Mouse (Mus musculus) embryonic facial prominence, embryonic 12.5 days (tissue): ENCODE measurements around the gene Piwil1. TPM values are rescaled to one million over a fixed set of nuclear protein-coding genes. Genes with fewer than 3 reads are reported as not detected.
A peak's percentile ranks its signal among the peaks of the same experiment; 100 is the strongest.

Source experiments
- ATAC-seq: fragments of 200-750 bp; cut with Nextera tagmentation; 2 replicates; pipeline ENCODE4 v1.8.0; 2017; ENCODE audit not compliant: insufficient number of reproducible peaks, insufficient read depth, low FRiP score, low TSS enrichment
- H3K27ac ChIP-seq: fragments of 300-500 bp; sonication (generic); 2 replicates; pipeline ENCODE4 v1.5.1; 2016; ENCODE audit warnings: mild to moderate bottlenecking
- H3K27me3 ChIP-seq: fragments of 300-500 bp; sonication (generic); 2 replicates; pipeline ENCODE4 v1.6.1; 2016; ENCODE audit warnings: mild to moderate bottlenecking, moderate library complexity
- H3K36me3 ChIP-seq: fragments of 300-500 bp; sonication (generic); 2 replicates; pipeline ENCODE4 v1.6.1; 2016; ENCODE audit warnings: mild to moderate bottlenecking
- H3K4me1 ChIP-seq: fragments of 300-500 bp; sonication (generic); 2 replicates; pipeline ENCODE4 v1.6.1; 2016
- H3K4me2 ChIP-seq: fragments of 300-500 bp; sonication (generic); replicated peaks from 2 replicates; pipeline ENCODE4 v1.6.1; 2016; ENCODE audit warnings: mild to moderate bottlenecking, moderate library complexity
- H3K4me3 ChIP-seq: fragments of 300-500 bp; sonication (generic); 2 replicates; pipeline ENCODE4 v1.5.1; 2016; ENCODE audit warnings: mild to moderate bottlenecking
- H3K9ac ChIP-seq: fragments of 300-500 bp; sonication (generic); 2 replicates; pipeline ENCODE4 v1.6.1; 2016; ENCODE audit warnings: mild to moderate bottlenecking, moderate library complexity
- H3K9me3 ChIP-seq: fragments of 300-500 bp; sonication (generic); 2 replicates; pipeline ENCODE4 v1.6.1; 2016; ENCODE audit warnings: mild to moderate bottlenecking, moderate library complexity
- WGBS: fragments of 180-500 bp; shearing (Covaris S2); methylation state at CpG from one replicate; pipeline ENCODE4 v1.1.7; 2016; 5-methylcytosine and 5-hydroxymethylcytosine counted together
- polyA plus RNA-seq: library from polyadenylated mRNA; unstranded; fragments of >200 nt; fragmentation: Nextera tagmentation; extraction: Ambion mirVana; gene quantifications from 2 replicates; pipeline ENCODE4 v1.2.1, GENCODE M21; 2016

The Piwil1 gene
- polyA plus RNA-seq, 1 experiment from 2014 or later = 0.15 TPM

GRCm38 (mm10) chr5:128684621-128685020 is 17.7 kb upstream of the Piwil1 start:
- Histone ChIP-seq H3K4me2 (peak overlapping the region; percentile 28), H3K9me3 (peaks cover 6% of the 10 kb centered on the region), H3K36me3 (no peaks in the 10 kb centered on the region), H3K4me1 (peaks cover 4% of the 10 kb centered on the region; the same call in 1 of the 2 replicates), H3K4me3 (no peak overlapping the region), H3K9ac (no peak overlapping the region), H3K27me3 (peaks cover 2% of the 10 kb centered on the region; the same call in 1 of the 2 replicates), H3K27ac (no peak overlapping the region)
- peak; percentile 60; the same call in 1 of the 2 replicates for ATAC-seq
- WGBS = 14% methylated on average over 15 of the region's 15 CpGs

- H3K36me3 ChIP-seq = no peaks in the 10 kb centered on the region
- 83% methylated on average over 5 of the region's 5 CpGs for WGBS
- no peak for ATAC-seq
- no peak overlapping the region for H3K27ac ChIP-seq
- peaks cover 4% of the 10 kb centered on the region; the same call in 1 of the 2 replicates for H3K4me1 ChIP-seq
- no peak overlapping the region for H3K9ac ChIP-seq
- no peak overlapping the region for H3K4me2 ChIP-seq
- H3K9me3 ChIP-seq = peaks cover 6% of the 10 kb centered on the region
- peaks cover 2% of the 10 kb centered on the region; the same call in 1 of the 2 replicates for H3K27me3 ChIP-seq
- H3K4me3 ChIP-seq = no peak overlapping the region
These were observed 15.2 kb upstream of the Piwil1 start for GRCm38 (mm10) chr5:128687139-128687538.

DNA sequence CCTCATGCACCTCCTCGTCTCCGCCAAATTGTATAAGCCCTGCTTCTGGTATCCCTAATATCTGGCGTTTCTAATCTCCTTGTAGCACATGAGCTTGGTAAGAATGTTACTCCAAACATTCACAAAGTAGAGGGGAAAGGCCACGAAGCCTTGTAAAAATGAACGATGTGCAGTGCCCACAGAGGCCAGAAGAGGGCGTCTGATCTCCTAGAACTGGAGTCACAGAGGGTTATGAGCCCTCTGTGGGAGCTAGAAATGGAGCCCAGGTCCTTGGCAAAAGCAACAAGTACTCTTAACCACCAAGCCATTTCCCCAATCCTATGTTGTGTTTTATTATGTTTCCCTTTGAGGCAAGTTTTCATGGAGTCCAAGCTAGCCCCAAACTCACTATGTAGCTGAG is 8.2 kb upstream of the Piwil1 start:
- peaks cover 8% of the 10 kb centered on the region; the same call in 1 of the 2 replicates for H3K4me1 ChIP-seq
- H3K9me3 ChIP-seq = no peaks in the 10 kb centered on the region
- WGBS = 67% methylated on average over 6 of the region's 6 CpGs
- no peaks in the 10 kb centered on the region for H3K27me3 ChIP-seq
- H3K36me3 ChIP-seq = no peaks in the 10 kb centered on the region
- H3K9ac ChIP-seq = no peak overlapping the region
- H3K4me2 ChIP-seq = no peak overlapping the region
- ATAC-seq = no peak
- no peak overlapping the region for H3K4me3 ChIP-seq
- no peak overlapping the region for H3K27ac ChIP-seq

GRCm38 (mm10) chr5:128694611-128695325 is 7.6 kb upstream of the Piwil1 start:
- Histone ChIP-seq H3K36me3 (no peaks in the 10 kb centered on the region), H3K4me1 (peaks cover 8% of the 10 kb centered on the region; the same call in 1 of the 2 replicates), H3K9me3 (no peaks in the 10 kb centered on the region), H3K4me2 (0 out of 2 replicates have a peak overlapping the region, but pooled peaks have one; percentile 2), H3K27ac (no peak overlapping the region), H3K4me3 (no peak overlapping the region), H3K27me3 (no peaks in the 10 kb centered on the region), H3K9ac (no peak overlapping the region)
- 49% methylated on average over 18 of the region's 18 CpGs for WGBS
- ATAC-seq = no peak

DNA sequence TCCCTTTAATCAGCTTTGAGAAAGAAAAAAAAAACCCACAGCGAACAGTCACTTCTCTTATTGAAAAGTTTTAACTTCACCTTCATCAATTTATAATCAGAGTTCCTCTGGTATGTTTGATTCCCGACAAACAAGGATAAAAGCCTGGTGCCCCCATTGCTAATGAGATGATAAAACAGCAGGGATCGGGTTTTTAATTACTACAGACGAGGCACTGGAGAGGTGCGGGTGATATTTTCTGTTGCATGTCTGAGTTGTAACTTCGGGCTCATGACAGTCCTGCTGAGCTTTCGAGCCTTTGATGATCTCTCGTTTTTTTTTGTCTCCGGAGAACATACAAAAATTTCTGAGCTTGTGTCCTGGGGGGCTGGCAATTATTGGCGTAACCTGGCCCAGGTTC is 5.5 kb upstream of the Piwil1 start:
- Histone ChIP-seq H3K4me2 (0 out of 2 replicates have a peak overlapping the region, but pooled peaks have one; percentile 16), H3K9ac (no peak overlapping the region), H3K27me3 (no peaks in the 10 kb centered on the region), H3K4me1 (peaks cover 8% of the 10 kb centered on the region; the same call in 1 of the 2 replicates), H3K9me3 (no peaks in the 10 kb centered on the region), H3K27ac (no peak overlapping the region), H3K36me3 (no peaks in the 10 kb centered on the region), H3K4me3 (no peak overlapping the region)
- ATAC-seq = no peak
- 44% methylated on average over 10 of the region's 10 CpGs for WGBS

- no peak overlapping the region for H3K9ac ChIP-seq
- WGBS = 44% methylated on average over 11 of the region's 11 CpGs
These were observed 1.6 kb upstream of the Piwil1 start for GRCm38 (mm10) chr5:128700716-128701115.

DNA sequence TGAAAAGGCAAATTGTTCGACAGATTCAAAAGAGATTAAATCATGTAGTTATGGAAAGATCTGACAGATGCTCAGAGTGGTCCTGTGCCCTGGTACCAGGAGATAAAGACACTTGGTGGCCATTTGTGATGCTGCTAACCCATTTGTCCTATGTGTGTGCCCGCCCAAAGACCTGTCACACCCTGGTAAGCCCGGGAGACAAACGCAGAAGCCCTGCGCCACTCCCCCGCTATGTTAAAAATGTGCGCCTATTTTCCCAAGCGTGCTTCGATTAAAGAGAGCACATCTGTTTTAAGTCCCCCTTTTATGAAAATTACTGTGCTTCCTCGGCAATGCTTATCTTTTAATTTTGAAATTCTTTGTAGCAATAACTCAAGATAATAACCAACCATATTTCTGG is 1.4 kb downstream of the Piwil1 start:
- 16% methylated on average over 10 of the region's 10 CpGs for WGBS
- Histone ChIP-seq H3K27ac (no peak overlapping the region), H3K9ac (no peak overlapping the region), H3K4me2 (peak overlapping the region; percentile 39), H3K36me3 (no peaks in the 10 kb centered on the region), H3K4me3 (no peak overlapping the region), H3K27me3 (no peaks in the 10 kb centered on the region), H3K4me1 (peaks cover 11% of the 10 kb centered on the region), H3K9me3 (peaks cover 6% of the 10 kb centered on the region; the same call in 1 of the 2 replicates)
- no peak for ATAC-seq

More at GRCm38 (mm10) chr5:128700716-128701115, 1.6 kb upstream of the Piwil1 start:
- no peaks in the 10 kb centered on the region for H3K36me3 ChIP-seq
- no peak overlapping the region for H3K27ac ChIP-seq
- no peak overlapping the region for H3K4me2 ChIP-seq
- H3K27me3 ChIP-seq = no peaks in the 10 kb centered on the region
- H3K9me3 ChIP-seq = no peaks in the 10 kb centered on the region
- ATAC-seq = no peak
- H3K4me1 ChIP-seq = peaks cover 15% of the 10 kb centered on the region
- no peak overlapping the region for H3K4me3 ChIP-seq

DNA sequence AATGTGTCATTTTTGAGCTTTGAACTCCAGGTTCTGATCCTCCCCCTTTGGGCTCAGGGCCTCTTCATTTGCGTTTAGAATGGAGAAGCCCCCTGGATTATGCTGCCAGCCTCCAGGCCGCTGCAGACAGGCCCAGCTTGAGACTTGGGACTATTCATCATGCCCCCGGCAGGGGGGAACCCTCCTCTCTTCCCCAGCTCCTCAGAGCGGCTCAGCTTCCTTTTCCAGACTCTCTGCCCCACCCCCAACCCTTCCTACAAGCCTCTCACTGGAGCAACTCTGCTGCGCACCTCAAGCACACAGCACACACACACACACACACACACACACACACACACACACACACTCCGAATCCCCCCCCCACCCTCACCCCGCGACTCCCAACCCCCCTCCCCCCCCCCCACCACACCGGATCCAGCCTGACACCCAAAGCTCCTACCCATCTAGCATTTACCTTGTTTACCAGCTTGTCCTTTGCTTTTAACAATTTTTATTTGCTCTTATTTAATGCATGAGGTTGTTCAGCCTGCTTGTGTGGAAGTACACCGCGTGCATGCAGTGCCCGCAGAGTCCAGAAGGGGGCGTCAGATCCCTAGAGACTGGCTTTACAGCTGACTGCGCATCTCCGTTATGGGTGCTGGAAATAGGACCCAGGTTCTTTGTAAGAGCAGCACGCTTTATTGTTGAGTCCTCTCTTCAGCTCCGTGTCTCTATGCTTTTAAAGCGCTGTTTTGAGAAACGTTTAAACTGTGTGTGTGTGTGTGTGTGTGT is 2.0 kb downstream of the Piwil1 start:
- 0 out of 2 replicates have a peak, but pooled peaks have one; percentile 59 for ATAC-seq
- H3K9me3 ChIP-seq = peaks cover 6% of the 10 kb centered on the region; the same call in 1 of the 2 replicates
- no peak overlapping the region for H3K4me3 ChIP-seq
- no peaks in the 10 kb centered on the region for H3K27me3 ChIP-seq
- no peaks in the 10 kb centered on the region for H3K36me3 ChIP-seq
- H3K4me2 ChIP-seq = peak overlapping the region; percentile 39
- no peak overlapping the region for H3K9ac ChIP-seq
- H3K4me1 ChIP-seq = peaks cover 11% of the 10 kb centered on the region
- WGBS = 34% methylated on average over 19 of the region's 19 CpGs
- peak overlapping the region; percentile 54; the same call in 1 of the 2 replicates for H3K27ac ChIP-seq

DNA sequence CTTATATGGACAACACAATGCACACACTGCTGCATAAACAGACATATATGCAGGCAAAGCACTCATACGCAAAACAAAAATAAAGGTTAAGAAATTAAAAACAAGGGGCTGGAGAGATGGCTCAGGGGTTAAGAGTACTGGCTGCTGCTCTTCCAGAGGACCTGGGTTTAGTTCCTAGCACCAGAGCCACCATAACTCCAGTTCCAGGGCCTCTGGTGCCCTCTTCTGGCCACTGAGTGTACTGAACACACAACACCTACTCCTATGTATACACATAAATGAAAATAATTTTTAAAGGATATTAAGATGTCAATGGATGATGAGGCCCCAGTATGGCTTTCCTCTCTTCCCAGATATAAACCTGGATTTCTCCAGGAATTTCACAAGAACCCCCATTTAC is 4.1 kb downstream of the Piwil1 start:
- H3K9me3 ChIP-seq = peaks cover 6% of the 10 kb centered on the region; the same call in 1 of the 2 replicates
- no peak for ATAC-seq
- WGBS = 97% methylated on average over 1 of the region's 1 CpGs

DNA sequence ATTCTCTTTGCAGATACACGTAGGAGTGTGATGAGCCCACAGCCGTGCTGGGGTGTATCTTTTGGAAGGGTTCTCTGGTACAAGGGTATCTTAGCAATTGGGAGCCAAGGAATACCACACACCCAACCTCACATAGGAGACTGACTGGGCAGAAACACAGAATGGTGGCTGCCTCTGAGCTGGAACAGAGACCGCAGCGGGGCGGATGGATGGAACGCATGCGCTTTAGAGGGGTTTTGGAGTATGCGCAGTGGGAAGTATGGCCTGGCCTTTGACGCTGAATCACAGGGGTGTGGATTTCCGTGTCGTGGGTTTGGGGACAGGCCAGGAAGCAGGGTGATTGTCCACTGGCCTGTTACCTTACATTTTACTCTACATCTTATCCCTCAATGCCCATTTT is 4.9 kb downstream of the Piwil1 start:
- no peak overlapping the region for H3K4me3 ChIP-seq
- no peaks in the 10 kb centered on the region for H3K27me3 ChIP-seq
- no peaks in the 10 kb centered on the region for H3K36me3 ChIP-seq
- no peak for ATAC-seq
- no peak overlapping the region for H3K27ac ChIP-seq
- peaks cover 6% of the 10 kb centered on the region; the same call in 1 of the 2 replicates for H3K9me3 ChIP-seq
- WGBS = 94% methylated on average over 11 of the region's 11 CpGs
- H3K4me1 ChIP-seq = peaks cover 11% of the 10 kb centered on the region
- no peak overlapping the region for H3K4me2 ChIP-seq
- no peak overlapping the region for H3K9ac ChIP-seq

More for the DNA sequence above, 4.1 kb downstream of the Piwil1 start:
- no peak overlapping the region for H3K9ac ChIP-seq
- H3K4me1 ChIP-seq = peaks cover 11% of the 10 kb centered on the region
- H3K4me2 ChIP-seq = no peak overlapping the region
- no peaks in the 10 kb centered on the region for H3K36me3 ChIP-seq
- H3K27me3 ChIP-seq = no peaks in the 10 kb centered on the region
- H3K27ac ChIP-seq = no peak overlapping the region
- H3K4me3 ChIP-seq = no peak overlapping the region

- 83% methylated on average over 5 of the region's 5 CpGs for WGBS
- no peak for ATAC-seq
These were observed 6.6 kb downstream of the Piwil1 start for GRCm38 (mm10) chr5:128708929-128709328.

More at GRCm38 (mm10) chr5:128708929-128709328, 6.6 kb downstream of the Piwil1 start:
- Histone ChIP-seq H3K36me3 (no peaks in the 10 kb centered on the region), H3K4me3 (no peak overlapping the region), H3K9me3 (peaks cover 6% of the 10 kb centered on the region; the same call in 1 of the 2 replicates), H3K4me2 (no peak overlapping the region), H3K27ac (no peak overlapping the region), H3K9ac (no peak overlapping the region), H3K4me1 (peaks cover 6% of the 10 kb centered on the region), H3K27me3 (no peaks in the 10 kb centered on the region)
